Mouse (Mus musculus): ENCODE data around the gene Klf4.

Gene Klf4

DNA sequence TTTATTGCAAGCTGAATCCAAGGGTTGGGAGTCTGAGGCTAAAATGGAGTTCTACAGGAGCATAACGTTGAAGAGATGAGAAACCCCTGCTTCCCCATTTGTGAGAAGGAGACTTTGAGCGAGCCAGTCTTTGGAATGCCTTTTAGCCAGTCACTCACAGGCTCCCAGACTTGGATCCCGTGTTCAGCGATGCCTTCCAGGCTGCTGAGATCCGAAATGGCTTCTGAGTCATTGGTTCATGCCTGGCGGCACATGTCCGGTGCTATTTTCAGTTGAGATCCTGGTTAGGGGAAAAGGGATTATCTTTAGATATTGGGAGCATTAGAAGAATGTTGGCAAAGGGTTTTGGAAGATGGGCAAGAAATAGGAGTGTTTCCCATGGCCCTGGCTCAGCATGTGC, 14.8 kb downstream of the Klf4 start:
- no peak for DNase-seq

DNA sequence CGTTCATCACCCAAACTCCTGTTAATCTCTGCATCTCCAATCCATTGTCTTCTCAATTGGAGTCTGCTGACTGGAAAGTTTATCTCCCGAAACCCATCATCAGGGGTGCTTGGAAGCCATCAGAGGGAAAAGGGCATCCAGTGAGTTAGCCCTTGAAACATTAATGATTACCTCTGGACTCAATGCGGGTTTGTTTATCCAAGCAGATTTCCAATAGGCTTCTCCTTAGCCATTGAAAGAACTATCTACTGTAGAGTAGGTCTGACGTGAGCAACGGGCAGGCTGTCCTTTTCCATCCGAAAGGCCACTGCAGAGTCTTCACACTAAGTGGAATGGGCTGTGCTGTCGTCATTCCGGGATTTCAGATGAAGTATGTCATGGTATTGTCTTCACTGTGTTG, 16.2 kb downstream of the Klf4 start:
- no peak for DNase-seq

DNA sequence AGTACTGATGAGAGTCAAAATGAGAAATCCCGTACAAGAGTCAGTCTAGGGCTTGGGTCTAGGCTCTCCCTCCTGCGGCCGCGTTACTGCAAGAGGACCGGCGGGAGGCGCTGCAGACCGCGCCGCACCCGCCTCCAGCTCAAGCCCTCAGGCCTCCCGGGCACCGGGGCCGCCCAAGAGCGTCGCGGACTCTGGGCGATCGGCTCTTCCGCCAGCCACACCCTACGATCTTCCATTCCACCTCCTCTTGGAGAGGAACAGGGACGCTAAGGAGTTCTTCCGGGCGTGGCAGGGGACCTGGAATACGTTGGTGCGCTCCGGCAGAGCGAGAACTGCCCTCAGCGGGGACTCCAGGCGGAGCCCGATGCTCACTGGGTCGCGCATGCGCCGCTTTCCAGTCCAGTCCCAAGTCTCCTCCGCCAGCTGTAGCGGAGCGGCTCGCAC, 17.5 kb downstream of the Klf4 start:
- DNase-seq: peak; percentile 70

DNA sequence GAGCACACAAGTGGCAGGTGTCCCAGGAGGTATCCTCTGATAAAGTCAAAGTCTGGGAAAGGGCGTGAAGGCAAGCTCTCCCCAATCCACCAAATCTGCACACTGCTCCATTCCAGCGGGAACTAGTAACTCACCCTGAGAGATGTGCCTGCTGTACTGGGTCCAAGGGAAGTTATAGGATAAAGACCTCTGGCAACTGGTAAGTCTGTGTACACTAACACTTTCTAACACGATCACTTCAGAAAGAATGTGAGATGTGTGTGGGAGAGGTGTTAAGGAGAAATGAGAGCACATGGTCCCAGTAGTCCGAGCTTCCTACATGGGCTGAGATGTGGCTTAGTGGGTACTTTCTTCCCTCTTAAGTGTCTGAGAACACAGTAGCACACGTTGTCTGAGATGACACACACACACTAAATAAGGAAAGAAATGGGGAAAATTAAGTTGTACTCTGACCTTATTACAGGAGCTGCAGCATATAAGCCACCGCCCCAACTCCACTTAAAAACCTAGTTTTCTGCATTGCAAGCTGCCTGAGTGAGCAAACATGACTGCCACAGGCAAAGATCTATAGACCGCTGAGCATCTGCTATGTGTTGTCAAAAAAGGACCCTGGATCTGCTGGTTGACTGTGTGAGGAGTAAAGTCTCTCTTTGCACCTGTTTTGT, 18.5 kb downstream of the Klf4 start:
- DNase-seq: no peak

DNA sequence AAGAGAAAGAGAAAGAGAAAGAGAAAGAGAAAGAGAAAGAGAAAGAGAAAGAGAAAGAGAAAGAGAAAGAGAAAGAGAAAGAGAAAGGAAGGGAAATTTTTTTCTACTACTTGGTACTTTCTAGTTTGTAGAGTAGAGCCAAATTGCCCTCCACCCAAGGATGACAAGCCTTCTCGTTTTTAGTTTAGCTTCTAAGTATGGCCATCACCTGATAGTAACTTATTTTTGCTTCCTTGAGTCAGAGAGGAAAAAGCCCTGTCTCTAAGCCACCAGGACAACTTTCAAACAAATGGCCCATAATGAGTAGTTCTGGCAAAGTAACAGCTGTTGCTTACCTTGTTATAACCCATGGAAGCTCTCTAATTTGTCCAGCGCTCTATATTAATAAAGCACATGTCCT, 20.9 kb downstream of the Klf4 start:
- DNase-seq: no peak

DNA sequence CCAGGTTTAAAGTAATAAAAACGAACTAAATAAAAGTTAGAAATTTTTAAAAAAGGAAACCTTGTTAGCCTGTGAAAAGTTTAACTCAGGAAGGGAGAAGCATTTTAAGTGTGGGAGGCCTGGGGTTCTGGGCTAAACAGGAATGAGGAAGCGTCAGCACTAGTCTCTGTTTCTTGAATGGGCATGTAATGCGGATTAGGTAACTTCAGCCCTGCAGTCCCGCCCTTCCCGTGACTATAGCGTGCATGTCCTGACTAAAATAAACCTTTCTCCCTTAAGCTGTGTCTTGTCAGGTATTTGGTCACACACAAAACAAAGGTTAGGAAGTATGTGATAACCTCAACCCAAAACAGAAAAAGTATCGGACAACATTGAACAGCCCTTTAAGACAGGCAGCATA, 23.6 kb downstream of the Klf4 start:
- no peak for DNase-seq

DNA sequence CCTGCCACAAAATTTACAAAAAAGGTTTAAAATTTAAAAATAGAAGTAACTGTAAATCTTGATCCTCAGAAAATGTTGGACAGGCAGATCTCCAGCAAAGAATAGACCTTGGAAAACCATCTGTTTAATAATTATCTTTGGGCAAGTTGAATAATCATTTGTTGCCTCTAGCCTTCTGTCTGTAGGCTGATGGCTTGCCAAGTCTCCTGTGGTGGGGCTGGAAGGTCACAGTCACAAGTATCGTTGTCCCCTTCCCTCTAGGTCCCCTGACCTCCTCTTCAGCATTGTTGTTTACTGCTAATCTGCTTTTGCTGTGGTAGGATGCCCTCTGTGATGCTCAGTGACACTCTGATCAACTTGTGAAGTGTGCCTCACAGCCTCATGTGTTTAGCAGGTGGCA, 33.6 kb downstream of the Klf4 start:
- DNase-seq: no peak

DNA sequence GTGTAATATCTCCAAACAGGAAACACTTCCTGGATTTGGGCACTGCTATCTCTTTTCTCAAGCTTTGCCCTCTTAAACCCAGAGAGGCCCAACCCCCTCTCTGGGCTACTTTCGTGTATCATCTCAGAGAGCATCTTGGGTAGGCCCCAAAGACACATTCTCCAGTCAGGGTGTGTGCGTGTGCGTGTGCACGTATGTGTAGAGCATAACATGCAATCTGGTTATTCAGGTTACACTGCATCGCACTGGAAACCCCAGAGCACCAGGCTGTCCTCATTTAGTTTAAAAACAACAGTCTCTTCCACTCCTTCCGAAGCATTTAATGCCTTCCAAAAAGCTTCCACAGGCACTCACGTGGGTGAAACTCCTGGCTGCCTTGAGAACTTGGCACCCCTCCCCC, 35.9 kb downstream of the Klf4 start:
- DNase-seq: no peak

DNA sequence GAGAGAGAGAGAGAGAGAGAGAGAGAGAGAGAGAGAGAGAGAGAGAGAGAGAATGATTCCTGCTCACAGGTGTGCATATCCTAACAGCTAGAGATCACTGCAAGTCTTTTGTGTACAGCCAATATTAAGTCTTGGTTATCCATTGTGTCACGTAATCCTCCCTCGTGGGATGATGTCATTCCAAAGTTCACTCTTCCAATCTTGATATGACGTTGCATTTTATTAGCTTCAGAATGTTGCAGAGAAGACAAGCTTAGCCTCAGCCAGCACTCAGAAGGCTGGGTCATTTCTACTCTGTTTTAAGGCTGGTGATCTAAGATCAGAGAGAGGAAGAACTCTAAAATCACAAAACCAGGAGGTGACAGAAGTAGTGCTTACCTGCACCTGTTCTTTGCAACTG, 39.0 kb downstream of the Klf4 start:
- no peak for DNase-seq

DNA sequence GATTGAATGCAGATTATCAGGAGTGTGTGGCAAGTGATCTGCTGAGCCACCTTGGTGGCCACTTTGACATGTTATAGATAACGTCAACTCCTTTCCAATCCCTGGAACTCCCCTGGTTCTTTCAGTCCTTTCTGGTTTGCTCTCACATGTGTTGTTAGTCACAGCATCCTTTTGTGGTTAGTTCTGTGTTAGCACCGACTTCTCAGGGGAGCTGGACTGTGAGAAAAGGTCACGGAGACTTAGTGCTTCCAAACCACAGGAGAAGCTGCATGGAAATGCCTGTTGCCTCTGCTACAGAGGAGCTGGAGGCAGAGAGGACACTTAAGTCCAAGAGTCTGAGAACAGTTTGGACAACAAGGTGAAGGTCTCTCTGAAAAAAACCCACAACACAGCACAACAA, 42.9 kb downstream of the Klf4 start:
- no peak for DNase-seq

DNA sequence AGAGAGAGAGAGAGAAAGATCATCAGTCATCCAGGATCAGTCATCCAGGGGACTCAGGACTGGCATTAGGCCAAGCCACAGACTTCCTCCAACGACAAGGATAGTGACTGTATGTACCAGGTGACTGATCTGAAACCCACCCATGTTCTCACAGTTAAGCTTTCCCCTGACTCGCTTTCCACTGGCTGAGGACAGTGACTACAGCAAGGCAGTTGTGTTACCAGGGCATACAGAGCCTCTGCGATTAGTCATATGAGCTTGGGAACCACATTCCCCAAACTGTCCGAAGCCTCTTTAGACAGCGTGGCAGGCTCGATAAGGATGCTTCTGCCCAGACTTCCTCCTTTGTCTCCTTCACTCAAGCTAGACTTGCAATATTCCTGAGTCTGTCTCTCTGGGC, 43.7 kb downstream of the Klf4 start:
- no peak for DNase-seq

DNA sequence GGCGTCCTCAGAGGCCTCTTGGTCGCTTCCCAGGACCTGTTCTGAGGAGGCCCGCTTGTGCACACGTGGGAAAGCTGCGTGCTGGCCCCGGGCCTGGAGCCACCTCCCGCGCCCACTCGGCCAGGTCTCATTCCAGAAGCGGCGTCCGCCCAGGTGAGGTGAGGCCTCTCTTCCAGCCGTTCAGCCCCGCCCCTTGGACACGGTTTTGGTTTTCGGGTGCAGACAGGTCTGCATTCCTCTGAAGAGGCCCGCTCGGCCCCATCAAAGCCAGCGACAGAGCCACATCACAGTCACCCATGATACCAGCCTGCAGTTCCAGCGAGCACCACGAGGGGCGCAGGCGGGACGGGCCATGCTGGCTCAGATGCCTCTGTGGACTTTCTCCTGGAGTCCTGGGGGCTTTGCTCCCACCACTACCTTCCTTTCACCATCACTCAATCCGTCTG, 51.9 kb downstream of the Klf4 start:
- peak; percentile 80 for DNase-seq

DNA sequence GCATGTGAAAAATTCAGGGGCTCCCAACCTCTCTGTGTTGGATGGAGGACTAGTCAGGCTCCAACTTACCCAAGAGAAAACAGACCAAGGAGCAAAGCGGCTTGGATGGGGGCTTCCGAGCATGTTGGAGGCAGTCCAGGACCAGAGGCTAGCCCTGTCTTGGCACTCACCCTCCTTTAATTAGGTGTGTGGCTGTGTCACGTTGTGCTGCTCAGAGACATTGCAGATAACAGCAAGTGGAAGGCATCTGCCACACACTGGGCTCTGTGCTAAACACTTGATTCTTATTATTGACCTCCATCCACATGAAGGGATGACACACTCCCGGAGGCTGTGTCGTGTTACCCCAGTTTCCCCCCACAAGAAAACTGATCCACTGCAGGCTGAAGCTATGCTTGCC, 53.9 kb downstream of the Klf4 start:
- no peak for DNase-seq

DNA sequence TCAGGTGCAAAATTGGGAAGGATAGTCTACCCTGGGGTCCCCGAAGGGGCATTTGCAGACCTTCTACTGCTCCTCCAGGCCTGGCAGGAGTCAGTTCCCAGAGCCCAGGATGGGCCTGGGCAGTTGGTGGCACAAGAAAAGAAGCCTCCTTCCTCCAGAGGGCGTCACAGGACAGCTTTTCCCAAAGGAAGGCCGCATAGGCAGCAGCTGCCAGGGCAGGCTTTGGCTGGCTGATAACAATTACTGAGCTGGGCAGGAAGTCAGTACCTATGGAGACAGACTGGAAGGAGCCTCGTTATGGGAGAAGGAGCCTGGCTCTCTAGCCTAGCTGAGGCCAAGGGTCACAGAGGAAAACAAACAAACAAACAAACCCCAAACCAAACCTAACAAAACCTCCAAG, 54.3 kb downstream of the Klf4 start:
- peak; percentile 25 for DNase-seq

DNA sequence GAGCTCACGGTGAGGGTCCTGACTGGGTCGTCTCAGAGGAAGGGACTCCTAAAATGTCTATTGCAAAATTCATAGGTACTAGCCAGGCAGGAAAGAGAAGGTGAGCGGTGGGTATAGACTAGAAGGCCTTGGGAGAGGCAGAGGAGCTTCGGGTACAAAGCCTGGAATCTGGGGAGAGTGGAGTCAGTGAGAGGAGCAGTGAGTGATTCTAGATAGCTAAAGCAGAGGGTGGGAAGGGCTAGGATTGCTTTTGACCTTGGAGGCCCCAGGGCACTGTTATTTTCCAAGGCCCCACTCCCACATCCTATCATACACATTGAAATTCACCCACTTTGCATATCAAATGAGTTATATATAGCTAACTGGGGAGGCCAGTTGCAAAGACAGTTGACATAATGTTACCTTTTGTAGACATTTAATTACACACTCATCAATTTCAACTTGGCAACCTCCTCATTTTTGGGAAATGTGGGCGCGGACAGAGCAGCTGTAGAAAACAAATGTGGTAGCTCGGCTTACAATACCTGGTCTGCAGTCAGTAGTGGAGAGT, 55.0 kb downstream of the Klf4 start:
- DNase-seq: no peak

All from thymus, postnatal 14 days (tissue).